Mouse (Mus musculus): ENCODE measurements around the gene Cfap73.

- TF ChIP-seq CTCF (IDR thresholded peaks at IDR 0.05; ENCODE audit: extremely low read depth, insufficient read depth, insufficient read length, insufficient replicate concordance) = no peak
- no peak for TF ChIP-seq POLR2A (IDR thresholded peaks at IDR 0.05; ENCODE audit: low read depth, low read length)
Measured at GRCm38 (mm10) chr5:120627515-120628300, 6.3 kb downstream of the Cfap73 start.
